Mouse (Mus musculus) CH12.LX (cell line): ENCODE measurements around the gene Hap1.

ENCODE experiments used
- CTCF ChIP-seq, 2 experiments: IDR thresholded peaks in 1 of 2; conservative IDR thresholded peaks in 1 of 2; 2 replicates each; pipeline ENCODE4 v1.5.1; 2011 to 2012; ENCODE audit warnings: low read depth in 2 of 2, low read length in 2 of 2, improper control_type of control experiment in 1 of 2, inconsistent platforms in 1 of 2, mild to moderate bottlenecking in 1 of 2, moderate library complexity in 1 of 2
- ELF1 ChIP-seq: IDR thresholded peaks from 2 replicates; pipeline ENCODE4 v1.6.1; 2014; ENCODE audit warnings: low read depth, mild to moderate bottlenecking, inconsistent platforms, low read length, improper control_type of control experiment
- EP300 ChIP-seq: IDR thresholded peaks from 2 replicates; pipeline ENCODE4 v1.6.1; 2011; ENCODE audit warnings: low read length, improper control_type of control experiment
- ETS1 ChIP-seq: conservative IDR thresholded peaks from 2 replicates; pipeline ENCODE4 v1.6.1; 2012; ENCODE audit warnings: low read depth, mild to moderate bottlenecking, inconsistent platforms, low read length, improper control_type of control experiment, moderate library complexity
- MAFK ChIP-seq: IDR thresholded peaks from 2 replicates; pipeline ENCODE4 v1.6.1; 2011; ENCODE audit warnings: low read length, improper control_type of control experiment; ENCODE audit not compliant: insufficient replicate concordance
- MAX ChIP-seq: IDR thresholded peaks from 2 replicates; pipeline ENCODE4 v1.6.1; 2011; ENCODE audit warnings: low read length, improper control_type of control experiment
- MAZ ChIP-seq: IDR thresholded peaks from 2 replicates; pipeline ENCODE4 v1.6.1; 2012; ENCODE audit warnings: low read depth, mild to moderate bottlenecking, inconsistent platforms, low read length, improper control_type of control experiment, moderate library complexity
- MYC ChIP-seq: IDR thresholded peaks from 2 replicates; pipeline ENCODE4 v1.6.1; 2011; ENCODE audit warnings: low read depth, mild to moderate bottlenecking, improper control_type of control experiment, low read length
- NELFE ChIP-seq: IDR thresholded peaks from 2 replicates; pipeline ENCODE4 v1.6.1; 2011; ENCODE audit warnings: low read depth, low read length, improper control_type of control experiment
- POLR2A ChIP-seq: IDR thresholded peaks from 2 replicates; pipeline ENCODE4 v1.6.1; 2011; ENCODE audit warnings: low read depth, mild to moderate bottlenecking, improper control_type of control experiment, low read length
- RCOR1 ChIP-seq: conservative IDR thresholded peaks from 2 replicates; pipeline ENCODE4 v1.6.1; 2012; ENCODE audit warnings: low read depth, mild to moderate bottlenecking, inconsistent platforms, low read length, improper control_type of control experiment
- SIN3A ChIP-seq: IDR thresholded peaks from 2 replicates; pipeline ENCODE4 v1.6.1; 2012; ENCODE audit warnings: low read length, improper control_type of control experiment, inconsistent platforms
- TCF12 ChIP-seq: IDR thresholded peaks from 2 replicates; pipeline ENCODE4 v1.6.1; 2014; ENCODE audit warnings: low read depth, mild to moderate bottlenecking, inconsistent platforms, low read length, improper control_type of control experiment
- ZC3H11A ChIP-seq: IDR thresholded peaks from 2 replicates; pipeline ENCODE4 v1.6.1; 2012; ENCODE audit warnings: low read depth, mild to moderate bottlenecking, inconsistent platforms, low read length, improper control_type of control experiment

- TF ChIP-seq RCOR1, result no peak
- no peak for TF ChIP-seq POLR2A
- TF ChIP-seq CTCF (conservative IDR thresholded peaks at IDR 0.05 in 1 of 2, IDR thresholded peaks at IDR 0.05 in 1 of 2; ENCODE audit: low read depth in 2 of 2, low read length in 2 of 2), result no peak
- TF ChIP-seq ZC3H11A, result no peak
- no peak for TF ChIP-seq MAX
- TF ChIP-seq MAZ, result no peak
- no peak for TF ChIP-seq EP300
- TF ChIP-seq NELFE, result no peak
- TF ChIP-seq SIN3A, result no peak
- no peak for TF ChIP-seq ELF1
- TF ChIP-seq MAFK, result no peak
- TF ChIP-seq TCF12, result no peak
- no peak for TF ChIP-seq ETS1
- TF ChIP-seq MYC, result no peak
Observed at GRCm38 (mm10) chr11:100377989-100378388, 22.1 kb upstream of the Hap1 start.
